Mouse (Mus musculus) cerebellum, adult 9-10 months (tissue): Measurements from ENCODE around the gene Pdyn.

ENCODE experiments used
- DNase-seq: peaks from one replicate; pipeline ENCODE4 v3.0.0; 2022

The Pdyn gene

GRCm38 (mm10) chr2:129654233-129654950, 45.3 kb downstream of the Pdyn start:
- DNase-seq, result no peak

- no peak for DNase-seq
Observed at GRCm38 (mm10) chr2:129653632-129654031, 46.0 kb downstream of the Pdyn start.

GRCm38 (mm10) chr2:129652616-129653015, 47.0 kb downstream of the Pdyn start:
- DNase-seq, result peak; percentile 92
